Mouse (Mus musculus) retina, postnatal 7 days (tissue): ENCODE measurements around the gene Trp53rka.

ENCODE experiments used
- DNase-seq: peaks from one replicate; pipeline ENCODE4 v3.0.0-alpha.2; 2012; ENCODE audit warnings: low read depth, low spot score

Gene Trp53rka

GRCm38 (mm10) chr2:165485826-165486225, 7.3 kb downstream of the Trp53rka start:
- DNase-seq = no peak

- no peak for DNase-seq
Observed at GRCm38 (mm10) chr2:165484152-165484551, 9.0 kb downstream of the Trp53rka start.

GRCm38 (mm10) chr2:165482003-165482402, 11.1 kb downstream of the Trp53rka start:
- DNase-seq = no peak

GRCm38 (mm10) chr2:165475850-165476249, 17.3 kb downstream of the Trp53rka start:
- DNase-seq = no peak

- DNase-seq = no peak
Observed at GRCm38 (mm10) chr2:165475412-165475811, 17.7 kb downstream of the Trp53rka start.

GRCm38 (mm10) chr2:165473003-165473402, 20.1 kb downstream of the Trp53rka start, which contains the start of gene Slc13a3:
Gene Slc13a3 (minus strand): TSS chr2:165473230.
- no peak for DNase-seq

GRCm38 (mm10) chr2:165471943-165472342, 21.2 kb downstream of the Trp53rka start:
- DNase-seq = no peak

- no peak for DNase-seq
Observed at GRCm38 (mm10) chr2:165470167-165470566, 23.0 kb downstream of the Trp53rka start.

- DNase-seq = no peak
Observed at GRCm38 (mm10) chr2:165467824-165468452, 25.2 kb downstream of the Trp53rka start.

- no peak for DNase-seq
Observed at GRCm38 (mm10) chr2:165459663-165460062, 33.5 kb downstream of the Trp53rka start.

- DNase-seq = no peak
Observed at GRCm38 (mm10) chr2:165458189-165458588, 34.9 kb downstream of the Trp53rka start.

- no peak for DNase-seq
Observed at GRCm38 (mm10) chr2:165456710-165457109, 36.4 kb downstream of the Trp53rka start.

- no peak for DNase-seq
Observed at GRCm38 (mm10) chr2:165452730-165453693, 40.1 kb downstream of the Trp53rka start.

GRCm38 (mm10) chr2:165448475-165448874, 44.6 kb downstream of the Trp53rka start:
- DNase-seq = no peak

GRCm38 (mm10) chr2:165444861-165445260, 48.3 kb downstream of the Trp53rka start:
- DNase-seq = no peak

- no peak for DNase-seq
Observed at GRCm38 (mm10) chr2:165442981-165443380, 50.1 kb downstream of the Trp53rka start.

- DNase-seq = no peak
Observed at GRCm38 (mm10) chr2:165441613-165442012, 51.5 kb downstream of the Trp53rka start.
